In the genomic region with DNA sequence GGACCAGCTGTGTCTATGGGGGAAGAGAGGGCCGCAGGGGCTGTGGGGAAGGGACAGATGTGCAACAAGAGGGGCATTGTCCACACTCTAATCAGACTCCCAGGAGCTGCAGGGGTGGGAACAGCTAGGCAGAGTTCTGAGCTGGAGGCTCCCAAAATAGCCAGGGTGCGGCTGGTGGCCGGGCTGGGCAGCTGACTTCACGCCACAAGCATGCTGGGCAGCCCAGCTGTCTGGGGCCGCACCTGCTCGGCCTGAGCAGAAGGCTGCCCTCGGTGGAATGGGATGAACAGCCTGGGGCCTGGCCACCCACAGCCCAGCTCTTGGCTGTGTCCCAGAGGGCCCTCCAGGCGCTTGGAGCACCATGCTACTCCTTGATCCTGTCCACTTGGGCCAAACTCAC, we compare ENCODE assay signal across 8 mouse cellular contexts. TPM values are rescaled to one million over a fixed set of nuclear protein-coding genes. Genes with fewer than 3 reads are reported as not detected.
DNase-seq lines count a peak whose midpoint lies in the region; ATAC-seq lines count a peak whose summit lies in the region.

No protein-coding gene starts in this region.

- no peaks in the 10 kb centered on the region for H3K27me3 ChIP-seq in lung, embryonic 16.5 days (ENCODE audit: control insufficient read depth, insufficient read depth, low read depth, low read length)
- peaks cover 77% of the 10 kb centered on the region for H3K27me3 ChIP-seq in heart, embryonic 10.5 days (ENCODE audit: insufficient read depth, poor library complexity, severe bottlenecking)
- 0 out of 2 replicates have a peak, but pooled peaks cover 3% of the 10 kb centered on the region for H3K27me3 ChIP-seq in kidney, embryonic 15.5 days

- peaks cover 11% of the 10 kb centered on the region for H3K4me1 ChIP-seq in lung, embryonic 16.5 days (replicated peaks; ENCODE audit: control insufficient read depth, insufficient read depth, low read length)
- peaks cover 59% of the 10 kb centered on the region for H3K4me1 ChIP-seq in heart, embryonic 10.5 days
- peaks cover 16% of the 10 kb centered on the region for H3K4me1 ChIP-seq in kidney, embryonic 15.5 days

- no peak overlapping the region for H3K4me3 ChIP-seq in lung, embryonic 16.5 days (ENCODE audit: low read length)
- H3K4me3 ChIP-seq in heart, embryonic 10.5 days, result no peak overlapping the region
- no peak overlapping the region for H3K4me3 ChIP-seq in kidney, embryonic 15.5 days (replicated peaks)

- DNase-seq in lung, postnatal 25 days (ENCODE audit: low spot score), result no peak
- DNase-seq in cerebellum, postnatal 14 days, result peak; percentile 35 to 48
- peak; percentile 90 for DNase-seq in heart, embryonic 10.5 days (ENCODE audit: low spot score)
- peak; percentile 27 for DNase-seq in mesoderm, embryonic 11.5 days (ENCODE audit: low read depth, low spot score)
- no peak for DNase-seq in embryo, embryonic 9.5 days (ENCODE audit: extremely low spot score)

- 39% methylated on average over 8 of the region's 8 CpGs for WGBS in lung, embryonic 16.5 days
- WGBS in heart, embryonic 10.5 days, result 35% methylated on average over 8 of the region's 8 CpGs
- WGBS in kidney, embryonic 15.5 days, result 73% methylated on average over 8 of the region's 8 CpGs

- ATAC-seq in lung, embryonic 16.5 days (ENCODE audit: low read depth), result peak; percentile 46
- ATAC-seq in granulocyte monocyte progenitor cell, adult 5-6 weeks (replicated peaks; ENCODE audit: poor library complexity, severe bottlenecking), result no peak
- no peak for ATAC-seq in kidney, embryonic 15.5 days (replicated peaks; ENCODE audit: low FRiP score)

- no peaks in the 10 kb centered on the region for H3K9me3 ChIP-seq in lung, embryonic 16.5 days (ENCODE audit: control insufficient read depth, low read length)
- no peaks in the 10 kb centered on the region for H3K9me3 ChIP-seq in heart, embryonic 10.5 days
- no peaks in the 10 kb centered on the region for H3K9me3 ChIP-seq in kidney, embryonic 15.5 days (replicated peaks)

- H3K4me2 ChIP-seq in lung, embryonic 16.5 days (ENCODE audit: low read depth, low read length), result no peak overlapping the region
- H3K4me2 ChIP-seq in kidney, embryonic 15.5 days, result no peak overlapping the region

- no peak overlapping the region for H3K27ac ChIP-seq in lung, embryonic 16.5 days (ENCODE audit: low read length)
- peak overlapping the region; percentile 80 for H3K27ac ChIP-seq in heart, embryonic 10.5 days
- H3K27ac ChIP-seq in kidney, embryonic 15.5 days, result no peak overlapping the region

- H3K36me3 ChIP-seq in lung, embryonic 16.5 days (ENCODE audit: control insufficient read depth, insufficient read depth, low read length), result no peaks in the 10 kb centered on the region
- no peaks in the 10 kb centered on the region for H3K36me3 ChIP-seq in heart, embryonic 10.5 days
- no peaks in the 10 kb centered on the region for H3K36me3 ChIP-seq in kidney, embryonic 15.5 days

- no peak overlapping the region for H3K9ac ChIP-seq in lung, embryonic 16.5 days (ENCODE audit: low read length)
- H3K9ac ChIP-seq in kidney, embryonic 15.5 days, result no peak overlapping the region

RNA-seq across cellular contexts. Expression of gene Gpc1, which starts 44.2 kb away (rescaled TPM):
- polyA plus RNA-seq in lung, embryonic 16.5 days (2015; fragmentation: Nextera tagmentation; extraction: Ambion mirVana), result 25.2 and 27.7 TPM in 2 replicates
- polyA plus RNA-seq in heart, embryonic 10.5 days (2016; fragmentation: Nextera tagmentation; extraction: Ambion mirVana), result 36.4 and 38.7 TPM in 2 replicates
- 63.6 and 65.2 TPM in 2 replicates for total RNA-seq in granulocyte monocyte progenitor cell, adult 5-6 weeks (2014; fragmentation: Nextera tagmentation)
- total RNA-seq in granulocyte monocyte progenitor cell, adult 5-6 weeks (2017), result 70.6 and 74.6 TPM in 2 replicates
- polyA plus RNA-seq in kidney, embryonic 15.5 days (2015; fragmentation: Nextera tagmentation; extraction: Ambion mirVana), result 60.0 and 60.2 TPM in 2 replicates

Comparison
In these comparisons a context has a peak if more than half of its experiments do, and no peak if none do; other contexts are left out.
1. DNase-seq: peak in cerebellum, postnatal 14 days (2 of 2), heart, embryonic 10.5 days (single experiment) and mesoderm, embryonic 11.5 days (single experiment); none in lung, postnatal 25 days (single experiment) and embryo, embryonic 9.5 days (single experiment).